Mouse (Mus musculus) monocyte, adult 5-6 weeks (primary cell): ENCODE measurements around the gene Cnih2. TPM values are rescaled to one million over a fixed set of nuclear protein-coding genes. Genes with fewer than 3 reads are reported as not detected.
"Not testable (repeated sequence)": the region's sequence is repeated elsewhere in the genome, so short reads cannot be mapped to it uniquely, and the experiment has no call there.

Source experiments
- ATAC-seq: fragments of 153-309, 156-312 bp; replicated peaks from 2 replicates; pipeline ENCODE4 v1.8.0; 2017; ENCODE audit warnings: mild to moderate bottlenecking; ENCODE audit not compliant: low TSS enrichment, insufficient number of reproducible peaks, severe bottlenecking, poor library complexity, low FRiP score
- total RNA-seq: library from RNA; stranded (forward); fragments of 200-1000, 200-491, 200-594 nt; gene quantifications from 3 replicates; pipeline ENCODE4 v1.2.3, GENCODE M21; 2017

Gene Cnih2
- total RNA-seq, 1 experiment from 2014 or later = not detected

- no peak for ATAC-seq
Measured at GRCm38 (mm10) chr19:5095887-5096474, 2.3 kb downstream of the Cnih2 start.

GRCm38 (mm10) chr19:5094746-5095417, 3.4 kb downstream of the Cnih2 start:
- no peak for ATAC-seq

DNA sequence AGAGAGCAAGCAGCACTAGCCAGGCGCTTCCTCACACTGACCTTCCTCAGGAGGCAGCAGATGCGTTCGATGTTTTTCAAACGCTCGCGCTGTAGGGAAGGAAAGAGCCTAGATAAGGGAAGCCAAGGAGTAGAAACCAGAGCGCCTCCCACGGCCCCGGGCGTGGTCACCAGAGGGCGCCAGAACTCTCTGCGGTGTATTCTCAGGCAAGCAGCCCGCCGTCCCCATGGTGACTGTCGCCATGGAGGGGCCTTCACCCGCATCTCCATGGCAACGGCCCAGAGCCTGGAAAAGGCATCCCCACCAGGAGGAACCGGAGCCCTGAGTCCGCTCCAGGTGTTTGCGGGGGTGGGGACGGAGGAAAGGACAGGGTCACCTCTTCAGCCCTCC, 4.1 kb downstream of the Cnih2 start:
- peak; percentile 72 for ATAC-seq

- no peak for ATAC-seq
Measured at GRCm38 (mm10) chr19:5093481-5094242, 4.7 kb downstream of the Cnih2 start.

- no peak for ATAC-seq
Measured at GRCm38 (mm10) chr19:5092083-5092482, 6.2 kb downstream of the Cnih2 start.

DNA sequence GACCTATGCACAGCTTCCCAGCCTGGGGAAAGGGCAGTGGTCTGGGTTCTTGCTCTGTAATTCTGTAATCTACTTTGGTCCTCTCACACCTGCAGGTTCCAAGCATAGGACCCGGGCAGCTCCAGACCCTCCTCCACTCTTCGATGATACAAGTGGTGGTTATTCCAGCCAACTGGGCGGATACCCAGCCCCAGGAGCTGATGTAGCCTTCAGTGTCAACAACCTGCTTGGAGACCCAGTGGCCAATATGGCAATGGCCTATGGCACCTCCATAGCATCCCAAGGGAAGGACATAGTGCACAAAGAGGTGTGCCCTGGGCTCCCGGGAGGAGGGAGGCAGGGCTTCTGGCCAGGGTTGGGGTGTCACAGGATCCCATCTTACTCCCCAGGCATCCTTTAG, 9.0 kb downstream of the Cnih2 start:
- ATAC-seq = no peak

DNA sequence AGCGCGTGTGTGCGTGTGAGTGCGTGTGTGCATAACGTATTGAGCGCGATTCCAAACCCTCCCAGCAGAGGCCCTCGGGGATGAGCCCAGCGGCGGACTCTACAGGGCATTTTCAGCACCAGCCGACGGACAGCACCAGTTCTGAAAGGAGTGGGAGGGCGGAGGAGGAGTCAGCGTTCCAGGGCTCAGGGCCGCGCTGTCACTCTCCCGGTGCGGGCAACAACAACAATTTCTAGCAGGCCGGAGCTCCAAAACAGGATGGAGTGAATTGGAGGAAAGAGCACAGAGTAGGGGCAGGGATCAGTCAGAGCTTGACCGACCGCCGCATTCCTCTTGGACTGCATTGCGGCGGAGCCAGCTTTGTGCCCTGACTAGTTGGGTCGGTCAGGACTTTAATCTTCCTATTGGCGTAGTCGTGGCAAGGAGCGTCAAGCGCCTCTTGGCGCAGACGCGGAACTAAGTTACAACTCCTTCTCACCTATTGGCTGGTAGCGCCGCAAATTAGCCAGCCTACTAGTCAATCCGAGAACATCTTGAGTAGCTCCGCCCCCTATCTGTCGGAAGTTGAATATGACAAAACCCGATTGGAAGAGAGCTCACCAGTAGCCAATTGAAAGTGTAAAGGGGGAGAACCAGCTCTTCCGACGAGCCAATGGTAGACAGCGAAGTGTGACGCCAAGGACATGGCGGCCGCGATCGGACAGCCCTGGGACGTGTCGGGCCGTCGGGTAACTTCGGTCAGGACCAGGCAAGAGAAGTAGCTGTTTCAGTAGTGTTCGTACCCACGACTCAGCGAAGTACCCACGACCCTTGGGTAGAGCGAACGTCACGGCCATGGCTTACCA, 10.2 kb downstream of the Cnih2 start, which contains the start of gene Yif1a:
Yif1a (plus strand) TSS at position 655 of the 845 bp plus-strand sequence.
- peak; percentile 82 for ATAC-seq

- ATAC-seq = not testable (repeated sequence)
Measured at GRCm38 (mm10) chr19:5086533-5086932, 11.8 kb downstream of the Cnih2 start.

DNA sequence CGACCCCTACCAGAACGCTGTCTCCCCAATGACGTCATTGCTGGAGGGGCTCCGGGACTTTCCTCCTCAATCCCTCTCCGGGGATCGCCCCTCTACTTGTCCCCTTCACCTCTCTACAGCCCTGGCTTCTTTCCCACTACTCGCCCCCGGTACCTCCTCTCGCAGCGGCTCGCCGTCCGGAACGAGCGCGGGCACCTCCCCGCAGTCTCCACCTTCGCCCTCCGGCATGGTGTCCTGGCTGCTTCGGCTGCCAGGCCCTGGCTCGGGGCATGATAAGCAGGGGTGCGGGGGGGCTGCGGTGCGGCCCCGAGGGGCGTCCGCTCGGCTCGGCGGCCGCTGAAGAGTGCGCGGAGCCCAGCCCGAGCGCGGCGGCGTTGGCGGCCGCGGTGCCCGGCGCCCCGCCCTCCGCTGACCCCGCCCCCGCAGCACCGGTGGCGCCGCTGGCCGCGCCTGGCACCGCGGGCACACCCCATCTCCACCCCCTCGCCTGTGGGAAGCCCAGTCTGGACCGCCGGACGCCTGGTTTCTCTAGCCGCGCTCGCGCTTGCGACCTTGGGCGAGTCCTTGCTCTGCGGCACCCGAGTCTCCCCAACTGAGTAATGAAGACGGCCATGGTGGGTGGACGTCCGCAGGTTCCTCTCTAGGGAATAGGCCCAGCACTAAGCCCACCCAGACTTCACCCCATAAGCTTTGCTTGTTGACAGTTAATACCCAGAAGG, 13.0 kb downstream of the Cnih2 start, which contains the start of gene Tmem151a:
Tmem151a (minus strand) TSS at position 387 of the 719 bp plus-strand sequence.
- no peak for ATAC-seq

- ATAC-seq = no peak
Measured at GRCm38 (mm10) chr19:5084834-5085144, 13.5 kb downstream of the Cnih2 start.

DNA sequence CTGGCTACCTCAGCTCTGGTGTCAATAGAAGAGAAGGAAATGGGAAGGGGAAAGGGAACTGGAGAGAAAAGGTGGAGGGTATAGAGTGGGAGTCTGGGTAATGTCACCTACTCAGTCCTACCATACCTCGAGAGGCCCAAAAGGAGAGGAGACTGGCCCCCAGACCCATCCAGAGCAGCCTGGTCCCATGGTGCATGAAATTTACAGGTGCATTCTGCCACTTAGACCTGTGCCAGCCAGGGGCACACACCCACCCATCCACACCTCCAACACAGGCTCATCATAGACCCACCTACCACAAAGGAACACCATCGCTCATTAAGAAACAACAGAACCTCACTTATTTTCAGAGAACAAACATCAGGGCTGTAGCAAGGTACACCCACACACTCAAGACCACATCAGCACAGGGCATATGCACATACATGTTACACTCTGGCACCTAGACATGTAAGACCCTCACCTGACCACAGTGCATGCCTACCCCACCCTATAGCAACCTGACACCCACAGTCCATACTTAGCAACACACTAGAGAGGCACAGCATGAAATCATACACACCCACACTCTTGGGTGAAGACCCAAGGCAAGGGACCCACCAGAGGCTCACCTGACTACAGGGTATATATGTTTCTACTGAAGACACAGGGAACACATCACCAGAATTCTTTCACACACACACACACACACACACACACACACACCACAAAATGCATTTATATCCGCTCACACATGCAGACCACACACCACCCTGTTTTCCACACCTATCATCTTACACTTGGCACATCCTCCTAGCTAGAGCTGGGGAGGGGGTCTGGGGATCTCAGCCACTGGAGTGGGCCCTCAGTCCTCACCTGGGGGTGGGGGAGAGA, 14.1 kb downstream of the Cnih2 start:
- ATAC-seq = no peak

DNA sequence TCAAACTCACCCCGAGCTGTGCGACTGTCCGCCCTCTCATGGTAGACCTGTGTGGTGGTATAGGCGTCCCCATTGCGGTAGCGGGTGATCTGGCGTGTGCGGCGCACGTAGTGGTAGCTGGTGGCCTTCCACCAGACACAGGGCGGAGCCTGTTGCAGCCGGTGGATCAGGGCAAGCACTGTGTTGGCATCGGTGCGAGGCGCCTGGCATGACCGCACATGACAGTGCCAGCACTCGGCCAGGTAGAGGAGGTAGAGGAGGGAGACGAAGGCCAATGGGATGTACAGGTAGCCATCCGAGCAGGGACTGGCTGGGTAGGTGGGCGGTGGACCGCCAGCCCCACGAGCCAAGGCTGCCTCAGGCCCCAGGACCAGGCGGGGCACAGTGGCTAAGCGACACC, 15.7 kb downstream of the Cnih2 start:
- ATAC-seq = no peak

DNA sequence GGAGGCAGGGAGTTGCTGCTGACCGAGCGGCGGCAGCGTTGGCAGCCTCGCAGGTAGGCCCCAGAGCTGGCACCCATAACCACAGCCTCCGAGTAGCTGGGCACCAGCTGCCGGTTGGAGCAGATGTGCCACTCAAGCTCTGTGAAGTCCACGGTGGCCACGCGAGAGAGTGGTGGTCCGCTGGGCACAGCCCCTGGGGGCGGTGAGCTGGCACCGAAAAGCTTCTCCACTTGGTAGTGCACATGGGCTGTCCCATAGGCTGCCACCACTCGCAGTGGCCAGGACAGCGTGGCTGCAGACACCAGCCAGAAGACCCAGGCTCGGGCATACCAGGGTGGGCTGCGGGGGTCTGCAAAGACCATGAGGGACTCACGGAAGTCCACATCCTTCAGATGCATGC, 16.3 kb downstream of the Cnih2 start:
- ATAC-seq = no peak

DNA sequence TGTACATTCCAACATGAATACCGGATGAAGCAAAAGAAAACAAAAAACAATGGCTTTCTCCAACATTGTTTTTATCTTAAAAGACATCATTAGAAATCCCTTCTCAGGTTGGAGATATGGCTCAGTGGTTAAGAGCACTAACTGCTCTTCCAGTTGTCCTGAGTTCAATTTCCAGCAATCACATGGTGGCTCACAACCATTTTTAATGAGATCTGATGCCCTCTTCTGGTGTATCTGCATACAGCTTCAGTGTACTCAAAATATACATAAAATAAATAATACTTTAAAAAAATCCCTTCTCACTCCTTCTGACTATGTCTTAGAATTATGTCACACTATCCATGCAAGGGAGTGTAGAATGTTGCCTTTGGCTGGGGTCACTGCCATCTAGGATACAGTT, 19.0 kb downstream of the Cnih2 start:
- no peak for ATAC-seq

GRCm38 (mm10) chr19:5073518-5073917, 24.8 kb downstream of the Cnih2 start:
- ATAC-seq = no peak

DNA sequence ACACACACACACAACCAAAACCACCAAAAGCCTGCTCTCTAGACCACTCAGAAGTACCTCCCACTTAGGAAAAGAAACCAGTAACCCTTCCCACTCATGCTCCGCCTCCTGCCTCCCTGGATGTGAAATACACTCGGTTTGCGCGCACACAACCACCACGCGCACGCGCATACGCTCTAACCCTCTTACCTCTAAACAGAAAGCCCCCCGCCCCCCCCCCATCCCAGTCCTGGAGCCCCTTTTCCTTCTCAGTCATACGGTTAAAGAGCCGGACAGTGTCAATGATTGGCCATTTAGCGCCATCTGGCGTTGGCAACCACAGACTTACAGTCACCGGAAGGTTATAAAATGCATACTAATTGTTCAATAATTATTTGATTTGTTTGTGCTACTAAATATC, 25.3 kb downstream of the Cnih2 start:
- no peak for ATAC-seq

GRCm38 (mm10) chr19:5072389-5073019, 25.8 kb downstream of the Cnih2 start:
- no peak for ATAC-seq
